Mouse (Mus musculus) left cerebral cortex, postnatal 10 days (tissue): ENCODE results near the gene Cdk10. TPM values are rescaled to one million over a fixed set of nuclear protein-coding genes. Genes with fewer than 3 reads are reported as not detected.
"Not testable (repeated sequence)": the region's sequence is repeated elsewhere in the genome, so short reads cannot be mapped to it uniquely, and the experiment has no call there.

Source experiments
- DNase-seq, 2 experiments: peaks; one replicate each; pipeline ENCODE4 v3.0.0; 2021 to 2022; ENCODE audit warnings: low spot score in 2 of 2, mixed read lengths in 1 of 2; ENCODE audit errors: extremely low spot score in 1 of 2
- intact Hi-C: fragments of 180-260 bp; cut with DNase I; formaldehyde crosslinking; loops from one replicate; pipeline ENCODE4 v1.15.1; 2025
- total RNA-seq, 2 experiments: library from RNA; stranded (reverse); gene quantifications; 2 replicates each; pipeline ENCODE4 v1.2.3; 2021

Gene Cdk10
- total RNA-seq, 2 experiments from 2014 or later: 69.3 to 69.5 TPM

GRCm38 (mm10) chr8:123230326-123230725, 5.7 kb downstream of the Cdk10 start:
- DNase-seq, intact Hi-C loops: not testable (repeated sequence)

GRCm38 (mm10) chr8:123231742-123232141, 7.1 kb downstream of the Cdk10 start:
- DNase-seq: no peak
- intact Hi-C loops: no loop called here

- no peak for DNase-seq
These were observed 7.9 kb downstream of the Cdk10 start for GRCm38 (mm10) chr8:123232553-123232952.

GRCm38 (mm10) chr8:123233300-123233699, 8.7 kb downstream of the Cdk10 start:
- DNase-seq: no peak
- intact Hi-C loops: no loop called here

More at GRCm38 (mm10) chr8:123232553-123232952, 7.9 kb downstream of the Cdk10 start:
- intact Hi-C loops: no loop called here

- intact Hi-C loops: no loop called here
- no peak for DNase-seq
These were observed 9.1 kb downstream of the Cdk10 start for GRCm38 (mm10) chr8:123233760-123234159.

DNA sequence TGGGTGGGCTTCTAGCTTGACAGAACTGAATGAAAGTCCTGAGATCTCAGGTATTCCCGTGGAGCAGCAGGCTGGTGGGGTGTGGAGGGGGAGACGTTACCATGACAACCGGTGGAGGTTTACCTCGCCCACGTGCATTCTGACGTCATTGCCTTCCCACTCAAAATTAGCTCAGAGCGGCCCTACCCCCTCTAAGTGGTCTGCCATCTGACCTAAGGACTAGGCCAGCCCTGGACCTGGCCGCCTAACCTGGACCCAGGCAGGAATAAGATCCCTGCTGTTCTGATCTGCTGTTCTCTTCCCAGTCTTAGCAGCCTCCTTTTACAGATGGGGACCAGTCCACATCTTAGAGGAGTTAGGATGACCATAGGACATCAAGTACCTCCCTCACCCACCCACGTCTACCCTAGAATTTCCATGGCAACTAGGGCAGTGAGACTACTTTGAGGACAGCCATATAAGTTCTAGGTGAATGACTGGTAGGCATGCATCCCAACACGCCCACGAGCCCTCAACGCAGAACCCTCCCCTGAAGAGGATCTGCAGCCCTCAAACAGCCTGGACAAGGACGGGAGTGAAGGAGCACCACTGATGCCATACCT, 10.4 kb downstream of the Cdk10 start:
- intact Hi-C loops: no loop called here
- DNase-seq: peak; percentile 75 to 77

- DNase-seq: peak; percentile 74 to 91
- intact Hi-C loops: no loop called here
These were observed 11.2 kb downstream of the Cdk10 start, which contains the start of gene Spata2l for GRCm38 (mm10) chr8:123235520-123236497. TSS of gene Spata2l (minus strand) at chr8:123236233.

GRCm38 (mm10) chr8:123239398-123239797, 14.8 kb downstream of the Cdk10 start:
- intact Hi-C loops: no loop called here
- no peak for DNase-seq

DNA sequence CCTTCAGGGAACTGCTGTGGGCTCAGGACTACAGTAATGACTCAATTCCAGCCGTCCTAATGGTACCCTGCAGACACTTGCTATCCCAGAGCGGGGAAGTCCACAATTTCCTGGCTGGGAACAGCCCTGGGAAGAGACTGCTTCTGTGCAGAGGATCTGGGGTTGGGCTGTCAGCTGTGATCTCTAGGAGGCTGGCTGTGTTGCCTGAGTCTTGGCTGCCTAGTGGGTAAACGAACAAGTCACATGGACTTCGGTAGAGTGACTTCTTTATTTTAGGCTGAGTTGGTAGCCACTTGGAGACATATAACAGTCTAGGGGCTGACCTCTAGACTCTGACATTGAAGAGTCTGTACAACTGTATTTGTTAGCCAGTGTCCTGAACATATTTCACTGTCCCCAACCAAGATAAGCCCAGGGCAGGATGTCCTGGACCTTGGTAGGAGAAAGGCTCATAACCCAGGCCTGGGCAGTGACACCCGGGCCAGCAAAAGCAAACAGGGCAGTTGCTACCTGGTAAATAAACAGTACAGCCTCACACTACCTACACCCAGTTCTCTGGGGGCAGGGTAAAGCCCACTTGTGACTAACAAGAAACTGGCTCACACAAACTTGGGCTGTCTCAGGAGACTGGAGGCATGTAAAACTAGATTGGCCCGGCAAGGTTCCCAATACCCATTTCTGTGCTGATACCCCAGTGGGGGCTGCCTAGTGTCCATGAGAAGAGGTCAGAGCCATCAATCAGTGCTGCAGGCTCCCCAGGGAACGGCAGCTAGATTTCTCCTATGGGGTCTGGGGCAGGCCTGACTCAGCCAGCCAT, 17.7 kb downstream of the Cdk10 start:
- intact Hi-C loops: no loop called here
- DNase-seq: no peak

DNA sequence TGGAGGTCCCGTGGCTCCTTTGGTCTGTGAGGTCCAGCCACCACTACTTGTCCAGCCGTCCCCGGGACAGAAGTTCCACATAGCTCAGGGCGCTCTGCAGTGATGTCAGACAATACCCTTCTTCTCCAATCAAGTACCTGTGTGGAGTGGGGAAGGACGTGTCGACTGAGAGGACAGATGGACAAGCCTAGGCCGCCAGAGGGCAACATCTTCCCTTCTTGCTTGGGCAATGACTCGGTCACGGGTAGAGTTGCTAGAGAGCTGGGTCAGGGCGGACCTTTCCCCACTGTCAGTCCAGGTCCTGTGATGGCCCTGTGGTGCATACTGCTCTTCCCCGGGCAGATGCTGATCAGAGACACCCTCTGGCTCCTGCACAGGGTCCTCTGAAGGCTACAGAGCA, 18.4 kb downstream of the Cdk10 start:
- no peak for DNase-seq
- intact Hi-C loops: no loop called here

DNA sequence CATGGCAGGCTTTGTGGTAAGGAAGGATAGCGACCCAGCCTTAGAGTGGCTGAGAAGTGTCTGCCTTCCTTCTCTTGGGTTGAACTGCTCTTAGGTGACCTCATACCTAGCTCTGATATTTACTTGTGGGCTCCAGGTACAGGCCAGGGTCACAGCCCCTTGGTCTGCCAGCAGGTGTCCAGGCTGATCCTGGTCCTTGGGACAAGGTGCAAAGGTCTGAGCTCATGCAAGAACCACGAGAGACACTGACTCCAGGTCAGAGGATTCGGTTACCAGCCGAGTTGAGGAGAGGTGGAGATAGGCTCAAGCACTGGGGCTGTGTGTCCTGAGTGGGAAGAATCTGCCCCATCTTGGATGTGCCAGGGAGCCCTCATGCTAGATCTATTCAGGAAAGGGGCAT, 19.7 kb downstream of the Cdk10 start:
- no peak for DNase-seq
- intact Hi-C loops: no loop called here

DNA sequence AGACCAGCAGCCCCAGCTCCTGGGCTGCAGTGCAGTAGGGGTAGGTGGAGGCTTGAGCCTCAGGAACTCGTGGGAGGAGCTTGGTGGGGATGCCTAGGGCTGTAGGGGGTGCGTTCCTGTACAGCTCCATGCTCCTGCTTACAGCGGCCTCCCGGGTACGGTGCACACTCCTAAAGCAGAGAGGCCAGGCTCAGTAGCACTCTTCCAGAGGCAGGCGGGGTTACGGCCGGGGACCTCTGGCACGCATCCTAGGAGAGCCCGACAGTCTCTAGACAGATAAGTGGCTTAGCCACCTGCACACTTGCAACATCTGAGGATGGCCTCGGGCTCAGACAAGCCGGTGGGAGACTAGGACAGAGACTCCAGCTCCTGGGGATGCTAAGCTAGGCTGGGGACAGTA, 20.9 kb downstream of the Cdk10 start:
- intact Hi-C loops: no loop called here
- DNase-seq: no peak

DNA sequence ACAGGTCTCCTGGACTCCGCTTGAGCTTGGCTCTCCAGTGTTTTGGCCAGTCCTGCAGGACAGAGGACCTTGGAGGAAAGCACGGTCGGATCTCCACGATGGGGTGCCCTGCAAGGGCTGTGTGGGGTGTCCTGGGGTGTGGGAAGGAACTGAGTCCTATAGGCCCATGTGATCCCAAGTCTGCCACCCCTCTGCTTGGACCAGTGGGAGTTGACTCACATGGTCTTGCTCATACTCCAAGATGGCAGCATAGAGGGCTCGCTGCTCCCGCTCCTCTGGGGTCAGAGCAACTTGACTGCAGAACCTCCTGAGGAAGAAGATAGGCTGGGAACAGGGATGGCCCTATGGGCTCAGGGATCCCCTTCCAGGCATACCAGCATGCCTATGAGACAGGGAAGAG, 23.1 kb downstream of the Cdk10 start:
- no peak for DNase-seq
- intact Hi-C loops: no loop called here

DNA sequence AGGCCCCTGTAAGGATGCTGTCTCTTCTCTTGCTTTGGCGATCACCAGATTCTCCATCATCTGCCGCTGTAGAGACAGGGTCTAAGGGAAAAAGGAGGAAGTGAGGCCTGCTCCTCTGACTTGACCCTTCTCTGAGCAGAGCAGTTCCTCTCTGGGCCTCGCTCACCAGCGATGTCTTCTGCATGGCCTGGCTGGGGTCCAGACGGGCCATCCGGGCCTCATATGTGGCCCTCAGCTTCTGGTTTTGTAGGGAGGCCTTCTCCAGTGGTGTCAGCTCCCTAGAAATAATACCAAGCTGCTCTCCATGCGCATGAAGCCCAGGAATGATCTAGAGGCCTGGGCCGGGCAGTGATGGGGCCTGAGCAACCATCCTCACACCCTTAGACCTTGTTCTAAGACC, 24.0 kb downstream of the Cdk10 start:
- DNase-seq: no peak
- intact Hi-C loops: no loop called here

- DNase-seq: no peak
- intact Hi-C loops: loop anchor here (10.0 kb wide), 1 partner anchor 114 kb away; no protein-coding TSS in a partner anchor
These were observed 26.3 kb downstream of the Cdk10 start for GRCm38 (mm10) chr8:123250940-123251339.

GRCm38 (mm10) chr8:123252925-123253324, 28.3 kb downstream of the Cdk10 start:
- intact Hi-C loops: loop anchor here (10.0 kb wide), 1 partner anchor 112 kb away; no protein-coding TSS in a partner anchor
- no peak for DNase-seq

DNA sequence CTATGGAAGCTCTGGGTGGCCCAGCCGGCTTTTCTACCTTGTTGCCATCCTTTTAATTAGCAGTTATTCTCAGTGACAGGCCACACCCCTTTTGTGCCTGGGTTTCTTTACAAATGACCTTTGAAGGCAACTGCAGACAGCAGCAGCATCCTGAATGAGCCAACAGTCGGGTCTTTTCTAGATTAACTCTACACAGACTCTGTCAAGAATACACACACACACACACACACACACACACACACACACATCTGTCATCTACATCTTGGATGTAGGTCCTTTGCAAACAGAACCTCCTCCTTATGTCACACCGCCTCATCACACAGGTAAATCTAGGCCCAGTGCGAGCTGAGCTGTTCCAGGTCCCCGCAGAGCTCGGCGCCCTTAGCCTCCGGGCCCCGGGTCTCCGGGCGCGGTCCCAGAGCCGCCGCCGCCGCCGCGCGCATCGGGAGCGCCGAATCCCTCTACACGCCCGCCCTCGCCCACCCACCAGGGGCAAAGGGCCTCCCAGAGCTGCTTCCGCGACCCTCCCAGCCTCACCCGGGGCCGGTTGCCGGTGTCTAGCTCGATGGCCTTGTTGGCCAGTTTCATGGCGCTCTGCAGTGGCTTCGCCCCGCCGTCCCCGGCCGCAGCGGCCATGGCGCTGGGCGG, 28.9 kb downstream of the Cdk10 start:
- no peak for DNase-seq
- intact Hi-C loops: loop anchor here (10.0 kb wide), 1 partner anchor 111 kb away; no protein-coding TSS in a partner anchor

GRCm38 (mm10) chr8:123254099-123254885, 29.6 kb downstream of the Cdk10 start, which contains the start of the genes Zfp276 and Vps9d1:
TSS of gene Zfp276 (plus strand) at chr8:123254195.
TSS of gene Vps9d1 (minus strand) at chr8:123254348.
- intact Hi-C loops: loop anchor here (10.0 kb wide), 1 partner anchor 111 kb away; no protein-coding TSS in a partner anchor
- peak; percentile 68 to 94 for DNase-seq
